Mouse (Mus musculus) erythroblast, embryonic 14.5 days (primary cell): Measurements from ENCODE around the gene Stx19.

Experiments used
- GATA1 ChIP-seq: IDR thresholded peaks from 2 replicates; pipeline ENCODE4 v1.6.1; 2012; ENCODE audit warnings: low read length, inconsistent platforms, mixed read lengths
- TAL1 ChIP-seq: IDR thresholded peaks from 3 replicates; pipeline ENCODE4 v1.6.1; 2012; ENCODE audit warnings: low read length, inconsistent platforms, mixed read lengths

DNA sequence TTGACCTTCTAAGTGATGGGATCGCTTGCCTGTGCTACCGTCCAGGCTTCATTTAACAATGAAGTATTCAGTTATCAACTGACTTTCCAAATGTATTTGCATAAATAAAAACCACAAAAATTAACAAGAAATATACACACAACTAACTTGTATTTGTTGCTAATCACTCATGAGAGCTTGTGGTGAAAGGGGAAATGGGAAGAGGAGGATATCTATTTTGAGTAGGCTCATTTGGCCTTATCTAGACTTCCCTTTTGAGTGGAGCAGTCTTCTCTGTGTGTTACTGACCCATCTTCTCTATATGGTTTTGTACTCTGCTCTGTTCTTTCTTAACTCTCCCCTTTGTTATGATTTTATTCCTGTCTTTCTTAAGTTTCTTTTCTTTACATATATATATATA is 41.8 kb downstream of the Stx19 start:
- TF ChIP-seq GATA1 (no peak), TAL1 (no peak)
